Mouse (Mus musculus): ENCODE measurements around the gene Olfr288. TPM values are rescaled to one million over a fixed set of nuclear protein-coding genes. Genes with fewer than 3 reads are reported as not detected.

Olfr288 gene
- polyA plus RNA-seq, 1 experiment from 2014 or later, result not detected

DNA sequence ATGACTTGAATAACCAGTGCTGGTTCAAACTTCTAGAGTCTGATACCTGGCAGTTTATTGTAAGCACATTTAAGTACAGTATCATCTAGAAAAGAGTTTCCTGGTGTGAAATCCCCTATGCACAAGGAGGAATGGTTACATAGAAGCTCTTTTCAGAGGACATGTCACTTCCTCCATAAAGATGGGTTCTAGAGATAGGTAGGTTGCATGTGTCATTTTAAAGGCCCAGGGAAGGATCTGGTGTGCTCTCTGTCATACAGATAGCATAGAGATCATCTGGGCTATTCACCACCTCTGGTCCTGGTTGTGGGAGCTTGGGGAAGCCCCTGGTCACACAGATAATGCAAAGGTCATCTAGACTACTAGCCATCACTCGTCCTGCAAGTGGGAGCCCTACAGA is 38.1 kb downstream of the Olfr288 start:
- Histone ChIP-seq H3K9me3 (ENCODE audit: control insufficient read depth, low read length) (no peaks in the 10 kb centered on the region), H3K36me3 (ENCODE audit: control insufficient read depth, insufficient read depth, low read length) (no peaks in the 10 kb centered on the region), H3K27ac (ENCODE audit: low read depth) (no peak overlapping the region), H3K4me2 (ENCODE audit: low read length) (no peak overlapping the region), H3K4me1 (replicated peaks; ENCODE audit: control insufficient read depth, insufficient read depth, low read length) (no peaks in the 10 kb centered on the region), H3K27me3 (replicated peaks; ENCODE audit: control insufficient read depth, insufficient read depth, low read length) (no peaks in the 10 kb centered on the region), H3K4me3 (ENCODE audit: low read depth, low read length) (no peak overlapping the region), H3K9ac (ENCODE audit: low read length) (no peak overlapping the region)
- 79% methylated on average over 1 of the region's 1 CpGs for WGBS
- DNase-seq (ENCODE audit: low spot score) (no peak), ATAC-seq (replicated peaks; ENCODE audit: low FRiP score, low TSS enrichment, low read depth) (no peak)

DNA sequence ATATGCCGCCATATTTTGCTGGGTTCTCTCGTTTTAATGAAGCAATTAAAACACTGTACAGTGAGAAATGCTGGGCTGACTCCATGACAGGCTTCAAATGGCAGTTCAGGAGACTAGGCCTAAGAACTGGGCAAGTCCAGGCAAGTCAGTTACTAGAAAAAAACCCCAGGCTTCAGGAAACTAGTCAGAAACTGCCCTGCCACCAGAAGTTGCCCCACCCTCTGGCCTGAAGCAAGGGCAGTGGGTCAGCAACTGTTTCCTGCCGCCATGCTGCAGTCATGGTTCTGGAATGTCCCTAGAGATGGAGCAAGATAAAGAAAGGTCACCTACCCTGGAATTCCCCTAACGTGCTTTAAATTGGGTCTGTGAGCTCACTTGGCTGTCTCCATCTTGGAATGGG is 39.4 kb downstream of the Olfr288 start:
- DNase-seq (ENCODE audit: low spot score), result no peak
- H3K27ac ChIP-seq (ENCODE audit: low read depth), result no peak overlapping the region
- ATAC-seq (replicated peaks; ENCODE audit: low FRiP score, low TSS enrichment, low read depth), result no peak
- H3K4me3 ChIP-seq (ENCODE audit: low read depth, low read length), result no peak overlapping the region
- no peaks in the 10 kb centered on the region for H3K27me3 ChIP-seq (replicated peaks; ENCODE audit: control insufficient read depth, insufficient read depth, low read length)
- H3K4me1 ChIP-seq (replicated peaks; ENCODE audit: control insufficient read depth, insufficient read depth, low read length), result no peaks in the 10 kb centered on the region
- WGBS, result 65% methylated on average over 4 of the region's 4 CpGs
- H3K9me3 ChIP-seq (ENCODE audit: control insufficient read depth, low read length), result no peaks in the 10 kb centered on the region
- H3K9ac ChIP-seq (ENCODE audit: low read length), result no peak overlapping the region
- H3K36me3 ChIP-seq (ENCODE audit: control insufficient read depth, insufficient read depth, low read length), result no peaks in the 10 kb centered on the region
- H3K4me2 ChIP-seq (ENCODE audit: low read length), result no peak overlapping the region

DNA sequence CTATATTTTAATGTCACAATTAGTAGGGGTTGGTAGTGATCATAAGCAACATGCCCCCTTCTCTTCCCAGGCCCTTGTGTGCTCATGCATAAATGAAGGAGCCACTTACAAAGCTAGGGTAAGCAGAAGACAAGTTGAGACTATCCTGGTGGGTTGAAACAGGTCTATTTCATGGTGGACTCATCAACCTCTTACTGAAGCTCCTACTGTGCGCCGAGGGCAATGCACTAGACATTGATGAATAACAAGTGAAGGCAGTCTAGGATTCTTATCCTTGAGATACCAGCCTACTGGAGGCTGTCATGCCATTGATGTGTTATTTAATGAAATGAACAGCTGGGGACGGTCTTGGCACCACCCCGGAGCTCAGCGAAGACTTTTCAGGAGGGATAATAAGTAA is 40.1 kb downstream of the Olfr288 start:
- Histone ChIP-seq H3K27me3 (replicated peaks; ENCODE audit: control insufficient read depth, insufficient read depth, low read length) (no peaks in the 10 kb centered on the region), H3K4me1 (replicated peaks; ENCODE audit: control insufficient read depth, insufficient read depth, low read length) (no peaks in the 10 kb centered on the region), H3K4me3 (ENCODE audit: low read depth, low read length) (no peak overlapping the region), H3K9me3 (ENCODE audit: control insufficient read depth, low read length) (no peaks in the 10 kb centered on the region), H3K9ac (ENCODE audit: low read length) (no peak overlapping the region), H3K27ac (ENCODE audit: low read depth) (no peak overlapping the region), H3K4me2 (ENCODE audit: low read length) (no peak overlapping the region), H3K36me3 (ENCODE audit: control insufficient read depth, insufficient read depth, low read length) (no peaks in the 10 kb centered on the region)
- no peak for DNase-seq (ENCODE audit: low spot score)
- no peak for ATAC-seq (replicated peaks; ENCODE audit: low FRiP score, low TSS enrichment, low read depth)
- WGBS, result 90% methylated on average over 5 of the region's 5 CpGs

DNA sequence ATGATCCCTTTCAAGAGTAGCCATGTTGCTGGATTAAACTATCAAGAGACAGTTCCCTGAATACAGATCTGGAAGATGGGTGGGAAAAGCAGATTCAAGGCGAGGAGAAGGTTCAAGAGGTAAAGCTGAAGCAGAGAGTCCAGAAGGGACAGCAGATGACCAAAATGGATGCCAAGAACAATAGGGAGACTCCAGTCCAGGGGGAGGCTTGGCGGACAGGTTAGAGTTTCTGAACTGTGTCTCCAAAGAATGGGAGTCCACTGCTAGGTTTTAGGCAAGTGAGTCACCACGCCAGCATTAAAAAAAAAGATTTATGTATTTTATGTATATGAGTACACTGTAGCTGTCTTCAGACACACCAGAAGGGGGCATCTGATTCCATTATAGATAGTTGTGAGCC is 40.7 kb downstream of the Olfr288 start:
- no peak overlapping the region for H3K27ac ChIP-seq (ENCODE audit: low read depth)
- no peaks in the 10 kb centered on the region for H3K9me3 ChIP-seq (ENCODE audit: control insufficient read depth, low read length)
- H3K4me3 ChIP-seq (ENCODE audit: low read depth, low read length), result no peak overlapping the region
- WGBS, result 86% methylated on average over 3 of the region's 3 CpGs
- no peaks in the 10 kb centered on the region for H3K4me1 ChIP-seq (replicated peaks; ENCODE audit: control insufficient read depth, insufficient read depth, low read length)
- no peaks in the 10 kb centered on the region for H3K27me3 ChIP-seq (replicated peaks; ENCODE audit: control insufficient read depth, insufficient read depth, low read length)
- no peak overlapping the region for H3K9ac ChIP-seq (ENCODE audit: low read length)
- ATAC-seq (replicated peaks; ENCODE audit: low FRiP score, low TSS enrichment, low read depth) (no peak), DNase-seq (ENCODE audit: low spot score) (no peak)
- no peaks in the 10 kb centered on the region for H3K36me3 ChIP-seq (ENCODE audit: control insufficient read depth, insufficient read depth, low read length)
- H3K4me2 ChIP-seq (ENCODE audit: low read length), result no peak overlapping the region

DNA sequence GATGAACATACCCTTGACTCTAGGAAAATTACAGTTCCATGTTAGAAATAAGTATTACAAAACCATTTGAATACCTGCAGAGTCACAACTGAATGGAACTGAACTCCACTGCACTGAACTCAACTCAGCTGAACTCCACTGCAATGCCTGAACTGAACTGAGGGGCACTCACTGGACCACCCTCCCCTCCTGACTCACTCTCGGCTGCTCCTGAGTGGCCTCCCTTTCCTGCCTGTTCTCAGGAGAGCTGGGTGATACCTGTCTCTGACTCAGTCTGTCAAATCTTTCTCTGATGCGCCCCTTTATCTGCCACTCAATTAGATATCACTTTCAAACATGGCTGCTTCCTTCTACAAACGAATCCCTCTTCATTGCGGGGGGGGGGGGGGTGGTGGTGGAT is 41.2 kb downstream of the Olfr288 start:
- WGBS, result 62% methylated on average over 4 of the region's 4 CpGs
- H3K9me3 ChIP-seq (ENCODE audit: control insufficient read depth, low read length), result no peaks in the 10 kb centered on the region
- ATAC-seq (replicated peaks; ENCODE audit: low FRiP score, low TSS enrichment, low read depth) (no peak), DNase-seq (ENCODE audit: low spot score) (no peak)
- no peak overlapping the region for H3K4me3 ChIP-seq (ENCODE audit: low read depth, low read length)
- no peak overlapping the region for H3K9ac ChIP-seq (ENCODE audit: low read length)
- H3K27ac ChIP-seq (ENCODE audit: low read depth), result no peak overlapping the region
- H3K4me1 ChIP-seq (replicated peaks; ENCODE audit: control insufficient read depth, insufficient read depth, low read length), result no peaks in the 10 kb centered on the region
- H3K4me2 ChIP-seq (ENCODE audit: low read length), result no peak overlapping the region
- H3K27me3 ChIP-seq (replicated peaks; ENCODE audit: control insufficient read depth, insufficient read depth, low read length), result no peaks in the 10 kb centered on the region
- H3K36me3 ChIP-seq (ENCODE audit: control insufficient read depth, insufficient read depth, low read length), result no peaks in the 10 kb centered on the region

DNA sequence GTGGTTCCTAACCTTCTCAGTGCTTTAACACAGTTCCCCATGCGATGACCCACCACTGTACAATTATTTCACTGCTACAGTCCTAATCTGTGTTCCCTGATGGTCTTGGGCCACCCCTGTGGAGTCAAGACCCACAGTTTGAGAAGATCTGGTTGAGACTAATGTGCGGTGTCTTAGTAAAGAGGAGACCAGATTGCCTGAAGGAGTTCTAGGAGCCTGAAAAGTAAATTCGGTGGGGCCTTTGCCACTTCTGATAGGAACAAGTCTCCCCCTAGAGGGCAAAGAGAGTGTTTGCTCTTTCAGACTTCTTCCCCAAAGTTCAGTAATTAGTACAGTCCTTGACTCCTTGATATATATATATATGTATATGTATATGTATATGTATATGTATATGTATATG is 41.7 kb downstream of the Olfr288 start:
- no peaks in the 10 kb centered on the region for H3K9me3 ChIP-seq (ENCODE audit: control insufficient read depth, low read length)
- no peak overlapping the region for H3K4me2 ChIP-seq (ENCODE audit: low read length)
- H3K9ac ChIP-seq (ENCODE audit: low read length), result no peak overlapping the region
- no peaks in the 10 kb centered on the region for H3K4me1 ChIP-seq (replicated peaks; ENCODE audit: control insufficient read depth, insufficient read depth, low read length)
- no peak overlapping the region for H3K27ac ChIP-seq (ENCODE audit: low read depth)
- H3K4me3 ChIP-seq (ENCODE audit: low read depth, low read length), result no peak overlapping the region
- DNase-seq (ENCODE audit: low spot score) (no peak), ATAC-seq (replicated peaks; ENCODE audit: low FRiP score, low TSS enrichment, low read depth) (no peak)
- H3K36me3 ChIP-seq (ENCODE audit: control insufficient read depth, insufficient read depth, low read length), result no peaks in the 10 kb centered on the region
- no peaks in the 10 kb centered on the region for H3K27me3 ChIP-seq (replicated peaks; ENCODE audit: control insufficient read depth, insufficient read depth, low read length)
- 37% methylated on average over 3 of the region's 3 CpGs for WGBS

DNA sequence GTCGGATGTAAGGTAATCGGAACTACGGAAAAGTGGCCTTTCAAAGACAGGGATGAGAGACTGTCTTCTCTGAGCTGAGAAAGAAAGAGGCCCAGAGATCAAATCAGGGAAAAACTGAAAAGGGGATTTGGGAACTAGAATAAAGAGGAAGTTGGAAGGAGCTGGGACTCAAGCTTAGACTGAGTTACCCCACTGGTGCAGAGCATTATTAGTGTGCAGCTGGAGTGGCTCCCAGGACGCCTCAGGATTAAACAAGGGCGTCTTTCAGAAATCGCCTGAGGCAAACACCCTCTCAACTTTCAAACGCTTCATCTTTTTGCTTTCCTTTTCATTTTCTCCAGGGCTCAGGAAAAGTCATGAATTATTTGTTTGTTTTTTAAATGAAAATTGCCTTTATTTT is 42.4 kb downstream of the Olfr288 start:
- no peak for ATAC-seq (replicated peaks; ENCODE audit: low FRiP score, low TSS enrichment, low read depth)

DNA sequence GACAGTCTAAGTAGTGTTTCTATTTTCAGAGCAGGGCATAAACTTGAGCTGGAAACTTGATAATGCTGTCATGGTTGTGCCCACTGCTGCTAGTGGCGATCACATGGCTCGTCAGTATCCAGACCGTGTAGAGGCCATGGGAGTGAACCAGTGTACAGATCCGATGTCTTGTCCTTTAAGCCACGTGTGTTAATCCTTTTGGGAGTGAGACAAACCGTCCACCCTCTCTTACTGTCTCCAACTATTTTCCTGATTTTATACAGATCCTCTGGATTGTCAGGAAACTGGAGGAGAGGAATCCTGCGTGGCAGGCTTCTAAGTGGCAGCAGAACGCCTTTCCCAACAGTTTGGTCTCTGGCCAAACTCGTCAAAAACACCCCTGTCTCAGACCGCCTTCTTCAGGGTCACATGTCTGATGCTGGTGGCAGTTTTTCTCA is 46.2 kb downstream of the Olfr288 start:
- Histone ChIP-seq H3K4me2 (ENCODE audit: low read length) (no peak overlapping the region), H3K4me3 (ENCODE audit: low read depth, low read length) (no peak overlapping the region), H3K36me3 (ENCODE audit: control insufficient read depth, insufficient read depth, low read length) (no peaks in the 10 kb centered on the region), H3K27ac (ENCODE audit: low read depth) (no peak overlapping the region), H3K9me3 (ENCODE audit: control insufficient read depth, low read length) (no peaks in the 10 kb centered on the region), H3K27me3 (replicated peaks; ENCODE audit: control insufficient read depth, insufficient read depth, low read length) (no peaks in the 10 kb centered on the region), H3K9ac (ENCODE audit: low read length) (no peak overlapping the region), H3K4me1 (replicated peaks; ENCODE audit: control insufficient read depth, insufficient read depth, low read length) (peaks cover 6% of the 10 kb centered on the region; the same call in 1 of the 2 replicates)
- ATAC-seq (replicated peaks; ENCODE audit: low FRiP score, low TSS enrichment, low read depth), result no peak
- WGBS, result 70% methylated on average over 10 of the region's 10 CpGs
- DNase-seq (ENCODE audit: low spot score), result no peak

More for the DNA sequence above, 42.4 kb downstream of the Olfr288 start:
- H3K4me1 ChIP-seq (replicated peaks; ENCODE audit: control insufficient read depth, insufficient read depth, low read length), result no peaks in the 10 kb centered on the region
- H3K27ac ChIP-seq (ENCODE audit: low read depth), result no peak overlapping the region
- no peak overlapping the region for H3K4me2 ChIP-seq (ENCODE audit: low read length)
- no peaks in the 10 kb centered on the region for H3K36me3 ChIP-seq (ENCODE audit: control insufficient read depth, insufficient read depth, low read length)
- H3K4me3 ChIP-seq (ENCODE audit: low read depth, low read length), result no peak overlapping the region
- 71% methylated on average over 7 of the region's 7 CpGs for WGBS
- no peaks in the 10 kb centered on the region for H3K27me3 ChIP-seq (replicated peaks; ENCODE audit: control insufficient read depth, insufficient read depth, low read length)
- no peak overlapping the region for H3K9ac ChIP-seq (ENCODE audit: low read length)
- DNase-seq (ENCODE audit: low spot score), result no peak
- H3K9me3 ChIP-seq (ENCODE audit: control insufficient read depth, low read length), result no peaks in the 10 kb centered on the region

DNA sequence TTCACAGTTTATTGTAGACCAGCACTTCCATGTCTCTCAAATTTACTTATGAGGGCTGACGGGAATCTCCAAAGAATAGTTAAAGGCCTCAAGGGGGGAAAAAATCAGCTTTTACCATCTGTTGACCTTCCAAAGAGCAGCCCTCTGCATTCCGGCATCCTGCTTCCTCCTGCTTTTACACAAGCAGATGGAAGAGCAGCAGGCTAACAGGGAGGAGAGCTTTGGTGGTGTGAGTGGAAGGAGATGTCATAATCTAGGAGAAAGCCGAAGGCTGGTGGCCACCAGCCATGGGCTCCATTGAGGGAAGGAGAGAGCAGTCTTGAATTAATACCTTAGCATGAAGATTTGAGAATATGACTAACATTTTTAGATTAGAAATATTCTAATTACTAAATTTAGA is 47.0 kb downstream of the Olfr288 start:
- 74% methylated on average over 3 of the region's 3 CpGs for WGBS
- H3K4me1 ChIP-seq (replicated peaks; ENCODE audit: control insufficient read depth, insufficient read depth, low read length), result peaks cover 6% of the 10 kb centered on the region; the same call in 1 of the 2 replicates
- H3K27me3 ChIP-seq (replicated peaks; ENCODE audit: control insufficient read depth, insufficient read depth, low read length), result no peaks in the 10 kb centered on the region
- no peak overlapping the region for H3K9ac ChIP-seq (ENCODE audit: low read length)
- H3K4me2 ChIP-seq (ENCODE audit: low read length), result no peak overlapping the region
- H3K4me3 ChIP-seq (ENCODE audit: low read depth, low read length), result no peak overlapping the region
- H3K36me3 ChIP-seq (ENCODE audit: control insufficient read depth, insufficient read depth, low read length), result no peaks in the 10 kb centered on the region
- no peak for DNase-seq (ENCODE audit: low spot score)
- no peak for ATAC-seq (replicated peaks; ENCODE audit: low FRiP score, low TSS enrichment, low read depth)
- no peak overlapping the region for H3K27ac ChIP-seq (ENCODE audit: low read depth)
- no peaks in the 10 kb centered on the region for H3K9me3 ChIP-seq (ENCODE audit: control insufficient read depth, low read length)
